Mouse (Mus musculus) limb, embryonic 12.5 days (tissue): ENCODE results near the gene Arhgef33. TPM values are rescaled to one million over a fixed set of nuclear protein-coding genes. Genes with fewer than 3 reads are reported as not detected.

Experiments used
- ATAC-seq: fragments of 200-750 bp; cut with Nextera tagmentation; 2 replicates; pipeline ENCODE4 v1.8.0; 2017; ENCODE audit warnings: low read depth, moderate TSS enrichment; ENCODE audit not compliant: insufficient number of reproducible peaks, insufficient read depth, low FRiP score, low TSS enrichment
- H3K27ac ChIP-seq: fragments of 300-500 bp; sonication (generic); 2 replicates; pipeline ENCODE4 v1.5.1; 2016; ENCODE audit warnings: mild to moderate bottlenecking, moderate library complexity
- H3K27me3 ChIP-seq: fragments of 300-500 bp; sonication (generic); 2 replicates; pipeline ENCODE4 v1.6.1; 2016; ENCODE audit warnings: mild to moderate bottlenecking, moderate library complexity
- H3K36me3 ChIP-seq: fragments of 300-500 bp; sonication (generic); 2 replicates; pipeline ENCODE4 v1.6.1; 2016; ENCODE audit warnings: mild to moderate bottlenecking, moderate library complexity
- H3K4me1 ChIP-seq: fragments of 300-500 bp; sonication (generic); replicated peaks from 2 replicates; pipeline ENCODE4 v1.6.1; 2016
- H3K4me2 ChIP-seq: fragments of 300-500 bp; sonication (generic); 2 replicates; pipeline ENCODE4 v1.6.1; 2016; ENCODE audit warnings: mild to moderate bottlenecking, moderate library complexity
- H3K4me3 ChIP-seq: fragments of 300-500 bp; sonication (generic); replicated peaks from 2 replicates; pipeline ENCODE4 v1.5.1; 2016; ENCODE audit warnings: mild to moderate bottlenecking
- H3K9ac ChIP-seq: fragments of 300-500 bp; sonication (generic); replicated peaks from 2 replicates; pipeline ENCODE4 v1.6.1; 2016; ENCODE audit warnings: mild to moderate bottlenecking, moderate library complexity
- H3K9me3 ChIP-seq: fragments of 300-500 bp; sonication (generic); 2 replicates; pipeline ENCODE4 v1.6.1; 2016; ENCODE audit warnings: mild to moderate bottlenecking, moderate library complexity
- WGBS: fragments of 180-500 bp; shearing (Covaris S2); methylation state at CpG from one replicate; pipeline ENCODE4 v1.1.7; 2016; 5-methylcytosine and 5-hydroxymethylcytosine counted together
- polyA plus RNA-seq: library from polyadenylated mRNA; unstranded; fragments of >200 nt; fragmentation: Nextera tagmentation; extraction: Ambion mirVana; gene quantifications from 2 replicates; pipeline ENCODE4 v1.2.1, GENCODE M21; 2016

Gene Arhgef33
- polyA plus RNA-seq, 1 experiment from 2014 or later: 2.1 TPM

- whole genome bisulfite sequencing: 87% methylated on average over 7 of the region's 7 CpGs
- Histone ChIP-seq H3K27ac (no peak overlapping the region), H3K27me3 (no peaks in the 10 kb centered on the region), H3K9ac (no peak overlapping the region), H3K36me3 (peaks cover 69% of the 10 kb centered on the region), H3K9me3 (no peaks in the 10 kb centered on the region), H3K4me2 (no peak overlapping the region), H3K4me3 (no peak overlapping the region), H3K4me1 (no peaks in the 10 kb centered on the region)
- no peak for ATAC-seq
Measured at GRCm38 (mm10) chr17:80445433-80445832, 138.2 kb downstream of the Arhgef33 start.

- 83% methylated on average over 5 of the region's 5 CpGs for WGBS
- no peak overlapping the region for H3K9ac ChIP-seq
- H3K4me2 ChIP-seq: no peak overlapping the region
- no peaks in the 10 kb centered on the region for H3K27me3 ChIP-seq
- H3K36me3 ChIP-seq: peaks cover 70% of the 10 kb centered on the region
- ATAC-seq: no peak
- H3K4me1 ChIP-seq: no peaks in the 10 kb centered on the region
- H3K9me3 ChIP-seq: no peaks in the 10 kb centered on the region
- no peak overlapping the region for H3K27ac ChIP-seq
- H3K4me3 ChIP-seq: no peak overlapping the region
Measured at GRCm38 (mm10) chr17:80446470-80446869, 139.3 kb downstream of the Arhgef33 start.

Other genes with a start within 250 kb of the Arhgef33 start
- 112 and 114 TPM in 2 replicates for gene Hnrnpll, start 245.1 kb upstream of the Arhgef33 start, polyA plus RNA-seq
- 14.9 and 15.3 TPM in 2 replicates for gene Galm, start 179.9 kb upstream of the Arhgef33 start, polyA plus RNA-seq
- 834 and 852 TPM in 2 replicates for gene Srsf7, start 100.1 kb upstream of the Arhgef33 start, polyA plus RNA-seq
- gene Ttc39d, start 99.9 kb upstream of the Arhgef33 start, polyA plus RNA-seq: not detected in 2 replicates
- 36.2 and 41.1 TPM in 2 replicates for gene Gemin6, start 83.0 kb upstream of the Arhgef33 start, polyA plus RNA-seq
- 21.8 and 23.7 TPM in 2 replicates for gene Morn2, start 17.2 kb upstream of the Arhgef33 start, polyA plus RNA-seq
- 27.0 and 28.5 TPM in 2 replicates for gene Dhx57, start 16.9 kb upstream of the Arhgef33 start, polyA plus RNA-seq
- 1.0 and 2.9 TPM in 2 replicates for gene Gm10190, start 66.1 kb downstream of the Arhgef33 start, polyA plus RNA-seq
- gene Sos1, start 173.0 kb downstream of the Arhgef33 start, polyA plus RNA-seq: 6.1 and 6.5 TPM in 2 replicates